Comparison of ENCODE assay signal across 16 mouse cellular contexts in the genomic region with DNA sequence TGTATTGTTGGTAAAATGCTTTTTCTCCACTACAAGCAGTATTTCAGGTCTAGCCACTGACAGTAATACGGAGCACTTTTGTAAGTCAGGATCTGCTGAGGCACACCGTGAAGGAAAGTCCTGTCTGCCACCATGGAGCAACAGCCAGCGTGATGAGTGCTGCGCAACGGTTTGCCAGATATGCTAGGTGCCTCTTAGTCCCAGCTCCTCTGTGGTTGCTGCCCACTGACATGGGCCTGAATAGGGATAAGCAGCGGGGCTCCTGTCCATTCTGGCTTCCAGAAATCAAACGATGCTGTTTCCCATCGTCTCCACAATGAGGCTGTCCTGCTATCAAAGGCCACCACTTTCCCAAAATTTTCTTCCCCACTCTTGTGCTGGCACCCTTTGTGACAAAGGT.
"Had no signal": no experiment of that assay in that cellular context is flagged by ENCODE, and none has a peak within 500 bp of the region (broad histone marks: within the 10 kb centered on the region; RNA-seq: fewer than 3 reads in every experiment).

No protein-coding gene starts in this region.

- H3K4me3 ChIP-seq: neural tube, embryonic 12.5 days; neural tube, embryonic 13.5 days; neural tube, embryonic 15.5 days; stomach, embryonic 15.5 days had no signal

- DNase-seq: retina, postnatal 1 day; right cerebral cortex, adult 18-20 months; right cerebral cortex, postnatal 14 days; right cerebral cortex, postnatal 25 days; right cerebral cortex, postnatal 4 days; spleen, adult 18-20 months; thymus, adult 18-20 months; thymus, postnatal 14 days; thymus, postnatal 25 days; thymus, postnatal 36 days; thymus, postnatal 4 days had no signal

- H3K4me2 ChIP-seq: neural tube, embryonic 12.5 days; neural tube, embryonic 13.5 days; neural tube, embryonic 15.5 days; stomach, embryonic 15.5 days had no signal

- H3K27ac ChIP-seq: neural tube, embryonic 12.5 days; neural tube, embryonic 13.5 days; neural tube, embryonic 15.5 days; stomach, embryonic 15.5 days; stomach, postnatal 0 days had no signal

- H3K27me3 ChIP-seq: neural tube, embryonic 12.5 days; neural tube, embryonic 13.5 days; neural tube, embryonic 15.5 days; stomach, embryonic 15.5 days had no signal

- H3K4me1 ChIP-seq: neural tube, embryonic 12.5 days; neural tube, embryonic 13.5 days; neural tube, embryonic 15.5 days; stomach, embryonic 15.5 days had no signal

- H3K9me3 ChIP-seq: neural tube, embryonic 12.5 days; neural tube, embryonic 13.5 days; neural tube, embryonic 15.5 days; stomach, embryonic 15.5 days had no signal
